Mouse (Mus musculus): ENCODE measurements at regions not wholly inside any gene's neighbourhood (a gene's known extent, or its start where the extent isn't known, plus 50 kb on each side); places are given as distances from the start of the nearest gene placed in this dataset.
A peak's percentile ranks its signal among the peaks of the same experiment; 100 is the strongest.

- Histone ChIP-seq H3K27ac (ENCODE audit: low read depth) (no peak overlapping the region), H3K9ac (replicated peaks; ENCODE audit: low read depth, low read length) (no peak overlapping the region), H3K4me3 (ENCODE audit: low read depth, low read length) (no peak overlapping the region), H3K4me1 (ENCODE audit: control insufficient read depth, insufficient read depth) (peaks cover 1% of the 10 kb centered on the region; the same call in 1 of the 2 replicates), H3K4me2 (ENCODE audit: low read depth, low read length) (no peak overlapping the region), H3K36me3 (replicated peaks; ENCODE audit: control insufficient read depth, insufficient read depth, low read length) (no peaks in the 10 kb centered on the region), H3K27me3 (ENCODE audit: control insufficient read depth, insufficient read depth, low read length) (no peaks in the 10 kb centered on the region), H3K9me3 (replicated peaks; ENCODE audit: control insufficient read depth, low read length) (no peaks in the 10 kb centered on the region)
- ATAC-seq (ENCODE audit: insufficient read depth, low read depth) (no peak), DNase-seq (ENCODE audit: low spot score) (no peak)
- TF ChIP-seq EP300 (IDR thresholded peaks at IDR 0.05; ENCODE audit: low read depth): no peak
- TF ChIP-seq CTCF (IDR thresholded peaks at IDR 0.05; ENCODE audit: low read depth): no peak
- WGBS: 71% methylated on average over 5 of the region's 5 CpGs
Observed at GRCm38 (mm10) chr13:54318601-54319000, 52.5 kb upstream of the Cplx2 start.

GRCm38 (mm10) chr13:54320212-54320611 is 50.9 kb upstream of the Cplx2 start:
- H3K27me3 ChIP-seq (ENCODE audit: control insufficient read depth, insufficient read depth, low read length): no peaks in the 10 kb centered on the region
- H3K4me1 ChIP-seq (ENCODE audit: control insufficient read depth, insufficient read depth): no peaks in the 10 kb centered on the region
- no peak overlapping the region for H3K27ac ChIP-seq (ENCODE audit: low read depth)
- no peak for DNase-seq (ENCODE audit: low spot score)
- H3K9me3 ChIP-seq (replicated peaks; ENCODE audit: control insufficient read depth, low read length): no peaks in the 10 kb centered on the region
- 47% methylated on average over 9 of the region's 9 CpGs for WGBS
- no peak for ATAC-seq (ENCODE audit: insufficient read depth, low read depth)
- H3K9ac ChIP-seq (replicated peaks; ENCODE audit: low read depth, low read length): no peak overlapping the region
- no peak overlapping the region for H3K4me3 ChIP-seq (ENCODE audit: low read depth, low read length)
- no peaks in the 10 kb centered on the region for H3K36me3 ChIP-seq (replicated peaks; ENCODE audit: control insufficient read depth, insufficient read depth, low read length)
- TF ChIP-seq CTCF (IDR thresholded peaks at IDR 0.05; ENCODE audit: low read depth) (peak; percentile 41), EP300 (IDR thresholded peaks at IDR 0.05; ENCODE audit: low read depth) (no peak)
- H3K4me2 ChIP-seq (ENCODE audit: low read depth, low read length): no peak overlapping the region

GRCm38 (mm10) chr13:54321011-54321410 is 50.1 kb upstream of the Cplx2 start:
- DNase-seq (ENCODE audit: low spot score) (no peak), ATAC-seq (ENCODE audit: insufficient read depth, low read depth) (no peak)
- H3K4me2 ChIP-seq (ENCODE audit: low read depth, low read length): no peak overlapping the region
- H3K9me3 ChIP-seq (replicated peaks; ENCODE audit: control insufficient read depth, low read length): no peaks in the 10 kb centered on the region
- TF ChIP-seq EP300 (IDR thresholded peaks at IDR 0.05; ENCODE audit: low read depth): no peak
- TF ChIP-seq CTCF (IDR thresholded peaks at IDR 0.05; ENCODE audit: low read depth): no peak
- H3K27me3 ChIP-seq (ENCODE audit: control insufficient read depth, insufficient read depth, low read length): no peaks in the 10 kb centered on the region
- H3K9ac ChIP-seq (replicated peaks; ENCODE audit: low read depth, low read length): no peak overlapping the region
- whole genome bisulfite sequencing: 67% methylated on average over 14 of the region's 14 CpGs
- no peak overlapping the region for H3K27ac ChIP-seq (ENCODE audit: low read depth)
- no peaks in the 10 kb centered on the region for H3K4me1 ChIP-seq (ENCODE audit: control insufficient read depth, insufficient read depth)
- H3K4me3 ChIP-seq (ENCODE audit: low read depth, low read length): no peak overlapping the region
- no peaks in the 10 kb centered on the region for H3K36me3 ChIP-seq (replicated peaks; ENCODE audit: control insufficient read depth, insufficient read depth, low read length)

Data from heart, postnatal 0 days (tissue).